Mouse (Mus musculus) gastrocnemius, postnatal 4 days (tissue): ENCODE results near the gene Elp5. TPM values are rescaled to one million over a fixed set of nuclear protein-coding genes. Genes with fewer than 3 reads are reported as not detected.

Experiments
- DNase-seq, 2 experiments: peaks; one replicate each; pipeline ENCODE4 v3.0.0; 2021 to 2022; ENCODE audit warnings: low spot score in 2 of 2, mixed read lengths in 2 of 2
- long read RNA-seq, 2 experiments: library from polyadenylated mRNA; stranded (forward); transcript quantifications; one replicate each; pipeline ENCODE4 v2.0.0; 2021
- total RNA-seq, 2 experiments: library from RNA; stranded (reverse); gene quantifications; 2 replicates each; pipeline ENCODE4 v1.2.3; 2021

Gene Elp5
- 10 to 100 TPM; 61.9 to 63.7 TPM for total RNA-seq
- long read RNA-seq, experiment 1, transcript Elp5-203 (7 exons, 1,259 nt) = major isoform, 5 of 55 reads
- long read RNA-seq, experiment 1, partial matches to known transcripts = 27 of 55 reads
- long read RNA-seq, experiment 1, other reads (novel, unspliced or antisense) = 15 of 55 reads
- long read RNA-seq, experiment 2, transcript Elp5-203 (7 exons, 1,259 nt) = major isoform, 5 of 55 reads
- long read RNA-seq, experiment 2, partial matches to known transcripts = 38 of 55 reads
- long read RNA-seq, experiment 2, other reads (novel, unspliced or antisense) = 11 of 55 reads

- no peak for DNase-seq
Observed at GRCm38 (mm10) chr11:69982225-69982624, at the start of gene Elp5. Gene Elp5, minus strand, starts transcription at chr11:69982517.

DNA sequence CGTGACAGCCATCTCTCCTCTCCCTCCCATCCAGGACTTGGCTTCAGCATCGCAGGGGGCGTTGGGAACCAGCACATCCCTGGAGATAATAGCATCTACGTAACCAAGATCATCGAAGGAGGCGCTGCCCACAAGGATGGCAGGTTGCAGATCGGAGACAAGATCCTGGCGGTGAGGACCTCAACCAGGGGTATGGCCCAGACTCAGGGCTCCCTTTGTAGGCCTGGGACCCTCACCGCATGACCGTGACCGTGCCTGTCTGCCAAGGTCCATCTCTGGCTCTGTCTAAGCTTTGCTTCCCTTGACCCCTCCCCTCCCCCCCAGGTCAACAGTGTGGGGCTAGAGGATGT, 49.0 kb upstream of the Elp5 start:
- DNase-seq = no peak

- DNase-seq = no peak
Observed at GRCm38 (mm10) chr11:70030651-70031320, 48.5 kb upstream of the Elp5 start.

DNA sequence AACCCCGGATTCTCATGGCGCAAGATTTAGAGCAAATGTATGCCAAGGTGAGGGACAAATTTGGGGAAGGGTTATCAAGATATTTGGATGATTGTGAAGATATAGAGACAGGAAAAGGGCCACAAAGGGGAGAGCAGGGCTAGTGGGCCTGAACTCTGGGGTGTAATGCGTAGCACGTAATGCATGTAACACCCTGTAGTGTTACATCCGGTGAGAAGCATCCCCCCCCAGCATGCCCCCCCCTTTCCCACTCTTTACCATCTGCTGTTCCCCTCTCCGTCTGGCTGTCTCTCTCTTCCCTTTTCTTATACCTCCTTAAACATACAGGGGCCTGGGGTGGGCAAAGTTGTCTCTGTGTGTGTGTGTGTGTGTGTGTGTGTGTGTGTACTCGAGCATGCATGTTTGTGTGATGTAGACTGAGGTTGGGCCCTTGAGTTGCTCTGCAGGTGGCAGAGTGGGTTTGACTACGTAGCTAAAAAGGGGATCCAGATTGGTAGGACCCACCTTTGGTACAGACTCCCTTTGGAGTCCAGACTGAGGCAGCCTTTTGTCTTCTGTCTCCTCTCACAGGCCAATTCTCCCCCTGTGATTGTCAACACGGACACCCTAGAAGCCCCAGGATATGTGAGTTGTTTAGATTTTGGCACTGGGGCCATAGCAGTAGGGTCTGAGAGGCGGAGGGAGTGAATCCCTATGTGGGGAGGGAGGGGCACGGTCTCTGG, 47.7 kb upstream of the Elp5 start:
- DNase-seq = no peak

GRCm38 (mm10) chr11:70029130-70029801, 46.9 kb upstream of the Elp5 start:
- DNase-seq = peak; percentile 64 to 84

- DNase-seq = peak in 1 of 2 experiments; percentile 34
Observed at GRCm38 (mm10) chr11:70028401-70029129, 46.2 kb upstream of the Elp5 start.

DNA sequence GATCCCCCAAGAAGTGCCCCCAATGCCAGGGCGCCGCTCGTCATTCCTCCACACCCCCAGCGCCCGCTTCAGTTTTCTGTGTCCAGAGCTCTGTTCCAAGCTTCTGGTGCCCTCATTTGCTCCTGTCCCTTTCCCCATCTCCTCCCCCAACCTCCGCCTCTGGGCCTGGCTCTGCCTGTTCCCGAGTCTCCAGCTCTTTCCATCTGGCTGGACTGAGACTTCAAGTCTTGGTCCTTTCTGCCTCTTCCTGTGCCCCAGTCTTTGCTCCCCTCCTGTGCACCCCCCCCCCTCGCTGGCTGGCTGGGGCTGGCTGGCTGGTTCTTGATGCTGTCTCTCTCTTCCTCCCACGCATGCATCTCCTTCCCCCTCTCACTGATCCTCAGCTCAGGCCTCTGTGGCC, 45.1 kb upstream of the Elp5 start:
- DNase-seq = peak in 1 of 2 experiments; percentile 59

DNA sequence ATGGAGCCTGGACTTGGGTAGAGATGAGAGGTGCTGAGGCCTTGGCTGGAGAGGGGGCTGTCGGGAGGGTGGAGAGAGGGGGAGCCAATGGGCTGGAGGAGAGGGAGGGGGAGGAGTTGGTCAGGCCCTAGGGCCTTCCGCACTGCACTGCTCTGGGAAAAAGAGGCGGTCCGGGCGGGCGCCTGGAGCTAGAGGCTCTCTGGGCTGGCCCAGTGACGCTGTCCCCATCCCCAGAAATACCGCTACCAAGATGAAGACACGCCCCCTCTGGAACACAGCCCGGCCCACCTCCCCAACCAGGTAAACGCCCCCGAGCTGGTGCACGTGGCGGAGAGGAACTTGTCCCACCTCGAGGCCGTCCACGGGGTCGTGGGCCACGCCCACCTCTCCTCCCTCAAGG, 44.4 kb upstream of the Elp5 start:
- peak; percentile 63 to 77 for DNase-seq

- DNase-seq = no peak
Observed at GRCm38 (mm10) chr11:70024151-70024514, 41.8 kb upstream of the Elp5 start.

GRCm38 (mm10) chr11:70023481-70024150, 41.3 kb upstream of the Elp5 start:
- DNase-seq = no peak

DNA sequence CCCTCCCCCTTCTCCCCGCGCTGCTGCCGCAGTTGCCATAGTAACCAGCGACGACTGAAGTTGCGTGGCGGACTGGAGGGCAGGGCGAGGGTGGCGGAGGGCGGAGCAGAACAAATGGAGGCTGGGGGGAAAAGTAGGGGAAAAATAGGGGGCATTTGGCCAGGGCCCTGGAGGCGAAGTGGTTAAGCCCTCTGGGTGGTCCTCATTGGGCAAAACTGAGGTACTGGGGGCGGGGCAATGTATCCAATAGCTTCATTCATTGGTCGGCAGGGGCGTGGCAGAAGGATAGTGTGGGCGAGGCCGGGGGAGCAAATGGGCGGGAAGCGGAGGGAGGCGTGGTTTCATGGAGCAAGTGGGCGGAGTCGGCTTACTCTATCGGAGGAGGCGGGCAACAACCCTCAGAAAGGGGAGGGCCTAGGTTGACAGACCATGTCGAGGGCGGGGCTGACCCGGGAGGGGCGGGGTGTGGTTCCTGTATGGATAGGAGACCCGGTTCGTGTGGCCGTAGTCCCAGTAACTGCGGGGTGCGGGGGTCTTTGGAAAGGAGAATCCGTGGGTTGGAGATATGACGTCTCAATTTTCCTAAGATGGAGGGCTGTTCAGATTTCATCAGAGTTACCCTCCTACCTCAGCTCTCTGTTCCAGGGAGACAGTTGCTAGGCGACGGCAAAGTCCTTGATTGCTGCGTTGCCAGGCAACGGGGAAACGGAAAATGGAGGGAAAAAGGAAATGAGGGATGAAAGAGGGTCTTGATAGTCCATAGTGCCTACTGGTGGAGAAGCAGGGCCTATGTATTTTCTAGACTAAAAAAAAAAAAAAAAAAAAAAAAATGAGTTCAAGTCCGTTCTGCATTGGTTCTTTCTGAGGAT, 39.2 kb upstream of the Elp5 start:
- DNase-seq = peak; percentile 94 to 98

DNA sequence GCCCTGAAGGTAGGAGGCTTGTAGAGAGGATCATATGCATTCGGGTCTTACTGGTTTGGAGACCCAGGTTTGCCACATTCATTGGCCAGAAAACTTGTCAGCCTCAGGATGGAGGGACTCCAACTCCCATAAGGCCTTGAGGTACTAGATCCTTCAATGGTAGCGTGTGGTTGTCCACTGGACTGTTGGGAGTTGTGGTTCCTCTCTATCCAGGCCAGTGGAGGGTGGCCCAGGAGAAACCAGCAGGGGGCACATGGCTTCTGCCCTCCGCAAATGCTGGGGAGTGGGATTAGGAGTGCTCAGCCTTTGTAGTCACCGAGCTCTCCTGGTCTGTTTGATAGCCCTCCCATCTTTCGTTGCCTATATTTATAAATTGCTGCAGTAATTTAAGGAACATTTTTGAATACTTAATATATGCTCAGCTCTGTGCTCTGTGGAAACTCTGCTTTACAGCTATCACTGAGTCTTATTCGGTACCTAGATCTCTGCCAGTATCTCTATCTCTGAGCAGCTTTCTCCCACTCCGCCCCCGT, 38.5 kb upstream of the Elp5 start:
- peak in 1 of 2 experiments; percentile 73 for DNase-seq

GRCm38 (mm10) chr11:70020022-70020631, 37.8 kb upstream of the Elp5 start:
- no peak for DNase-seq

DNA sequence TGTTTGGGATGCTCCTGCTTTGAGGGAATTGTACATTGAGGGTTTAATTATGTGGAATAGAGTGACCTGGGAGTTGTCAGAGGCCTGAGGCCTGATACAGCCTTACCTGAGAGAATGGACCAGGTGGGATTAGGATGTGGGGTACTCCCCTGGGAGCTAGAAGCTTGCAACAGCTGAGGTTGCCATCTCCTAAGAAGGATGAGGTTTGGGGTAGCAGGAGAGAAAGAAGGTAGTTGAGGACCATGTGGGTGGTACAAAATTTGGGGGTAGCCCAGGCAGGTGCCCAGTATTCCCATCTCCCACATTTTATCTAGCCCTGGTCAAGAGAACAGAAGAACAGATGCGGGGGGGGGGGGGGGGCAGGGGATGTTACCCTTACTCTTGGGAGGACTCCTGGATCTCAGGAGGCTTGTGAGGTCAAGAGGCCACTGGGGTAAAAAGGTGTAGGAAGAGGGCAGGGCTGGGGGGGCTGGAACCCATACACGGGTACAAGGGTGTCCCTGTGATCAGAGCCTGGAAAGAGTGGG, 37.2 kb upstream of the Elp5 start:
- no peak for DNase-seq

DNA sequence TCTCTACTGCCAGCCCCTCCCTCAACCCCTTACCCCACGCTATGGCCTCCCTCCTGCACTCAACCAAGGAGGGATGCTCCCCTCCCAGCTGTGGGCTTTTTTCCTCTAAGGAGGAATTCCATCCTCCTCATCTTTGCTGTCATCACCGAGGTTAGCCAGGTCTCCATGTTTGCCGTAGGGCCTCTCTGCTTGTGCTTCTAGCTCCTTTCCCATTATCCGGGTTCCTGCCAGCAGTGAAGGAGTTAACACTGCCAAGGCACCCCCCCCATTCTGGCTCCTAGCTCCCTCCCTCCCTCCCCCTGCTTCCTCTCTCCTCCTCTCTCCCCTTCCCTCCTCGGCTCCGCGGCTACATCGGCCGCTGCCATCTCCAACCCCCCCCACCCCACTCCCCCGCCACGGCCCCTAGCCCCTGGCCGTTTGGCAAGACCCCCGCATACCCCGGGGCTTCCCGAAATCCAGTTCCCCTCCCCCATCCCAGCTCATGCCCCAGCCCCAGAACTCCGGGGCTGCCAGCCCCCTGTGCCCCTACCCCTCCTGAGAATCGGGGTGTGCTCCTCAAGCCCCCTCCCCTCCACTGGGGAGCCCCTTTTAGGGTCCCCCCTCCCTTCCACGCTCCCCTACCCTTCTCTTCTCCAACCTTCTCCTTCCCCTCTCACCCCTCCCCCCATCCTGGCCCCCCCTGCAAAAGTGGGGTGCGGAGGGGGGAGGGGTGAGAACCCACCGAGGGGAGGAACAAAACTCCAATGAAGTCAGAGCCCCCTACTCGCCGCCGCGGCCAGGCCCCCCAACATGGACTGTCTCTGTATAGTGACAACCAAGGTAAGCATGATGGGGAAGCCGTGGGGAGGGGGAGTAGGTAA, 36.0 kb upstream of the Elp5 start:
- peak in 1 of 2 experiments; percentile 62 for DNase-seq

DNA sequence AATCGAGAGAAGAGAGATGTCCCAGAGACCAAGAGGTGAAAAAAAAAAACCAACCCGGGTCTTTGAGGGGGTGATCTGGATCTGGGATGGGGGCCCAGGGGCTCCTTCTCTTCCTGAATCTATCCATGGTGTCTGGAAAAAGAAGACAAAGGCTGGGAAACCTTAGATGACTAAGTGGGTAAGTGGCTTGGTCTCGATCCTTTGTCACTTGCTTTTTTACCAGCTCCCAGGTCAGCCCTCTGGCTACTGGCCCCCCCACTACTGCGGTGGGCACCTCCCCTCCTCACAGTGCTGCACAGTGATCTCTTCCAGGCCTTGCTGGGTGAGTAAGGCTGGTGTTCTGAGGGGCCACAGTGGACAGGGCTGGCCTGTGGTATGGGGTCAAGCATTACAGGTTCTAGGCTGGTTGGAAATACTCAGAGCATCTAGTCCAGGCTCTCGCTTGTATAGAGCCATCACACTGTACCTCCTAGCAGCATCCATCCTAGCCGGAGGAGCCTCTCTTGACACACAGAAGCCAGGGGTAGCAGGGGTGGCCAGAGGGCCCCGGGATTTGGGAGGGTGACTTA, 35.0 kb upstream of the Elp5 start:
- DNase-seq = no peak

DNA sequence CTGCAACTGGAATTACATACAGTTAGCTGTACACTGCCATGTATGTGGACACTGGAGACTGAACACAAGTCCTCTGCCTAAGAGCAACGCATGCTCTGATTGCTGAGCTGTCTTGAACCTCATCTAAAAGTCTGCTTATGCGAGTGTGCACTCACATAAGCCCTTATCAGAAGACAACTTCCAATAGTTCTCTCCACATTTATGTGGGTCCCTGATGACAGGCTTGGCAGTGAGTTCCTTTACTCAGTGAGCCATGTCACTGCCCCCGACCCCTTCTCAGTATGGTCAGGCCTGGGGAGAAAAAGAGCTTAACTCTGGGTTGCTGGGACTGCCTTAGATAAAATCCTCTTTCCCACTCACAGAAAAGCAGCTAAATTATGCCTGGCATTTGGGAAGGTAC, 34.4 kb upstream of the Elp5 start, which contains the start of gene Dlg4:
TSS of gene Dlg4 (plus strand) at position 274 of the 400 bp plus-strand sequence.
- no peak for DNase-seq
